Mouse (Mus musculus): ENCODE results near the gene Npas2.

- no peak for TF ChIP-seq POLR2A (IDR thresholded peaks at IDR 0.05; ENCODE audit: borderline replicate concordance, extremely low read depth, insufficient read depth, insufficient read length, poor library complexity, severe bottlenecking)
- no peak for TF ChIP-seq CTCF (IDR thresholded peaks at IDR 0.05; ENCODE audit: borderline replicate concordance, extremely low read depth, insufficient read depth, insufficient read length)
These were observed 16.3 kb upstream of the Npas2 start for GRCm38 (mm10) chr1:39177211-39177610.
